Mouse (Mus musculus): ENCODE results near the gene Pa2g4.
"Not testable (repeated sequence)": the region's sequence is repeated elsewhere in the genome, so short reads cannot be mapped to it uniquely, and the experiment has no call there.

Pa2g4 gene

GRCm38 (mm10) chr10:128549682-128550057 lies 16.1 kb downstream of the Pa2g4 start:
- H3K36me3 ChIP-seq (ENCODE audit: control insufficient read depth, insufficient read depth, low read length, poor library complexity, severe bottlenecking); H3K27me3 ChIP-seq (ENCODE audit: control insufficient read depth, insufficient read depth, low read length, poor library complexity, severe bottlenecking): not testable (repeated sequence)
- peak; percentile 23 for DNase-seq (ENCODE audit: low read depth, low spot score)

GRCm38 (mm10) chr10:128548947-128549681 lies 16.7 kb downstream of the Pa2g4 start, which contains the start of gene Rpl41:
Gene Rpl41, minus strand, starts transcription at chr10:128549305.
- H3K36me3 ChIP-seq (ENCODE audit: control insufficient read depth, insufficient read depth, low read length, poor library complexity, severe bottlenecking): peaks cover 13% of the 10 kb centered on the region

GRCm38 (mm10) chr10:128548051-128548791 lies 17.6 kb downstream of the Pa2g4 start:
- not testable (repeated sequence) for H3K27me3 ChIP-seq (ENCODE audit: control insufficient read depth, insufficient read depth, low read length, poor library complexity, severe bottlenecking); DNase-seq (ENCODE audit: low read depth, low spot score)
- peaks cover 18% of the 10 kb centered on the region for H3K36me3 ChIP-seq (ENCODE audit: control insufficient read depth, insufficient read depth, low read length, poor library complexity, severe bottlenecking)

More at GRCm38 (mm10) chr10:128548947-128549681, 16.7 kb downstream of the Pa2g4 start, which contains the start of gene Rpl41:
- no peaks in the 10 kb centered on the region for H3K27me3 ChIP-seq (ENCODE audit: control insufficient read depth, insufficient read depth, low read length, poor library complexity, severe bottlenecking)
- DNase-seq (ENCODE audit: low read depth, low spot score): peak; percentile 98

- Histone ChIP-seq H3K36me3 (ENCODE audit: control insufficient read depth, insufficient read depth, low read length, poor library complexity, severe bottlenecking) (peaks cover 18% of the 10 kb centered on the region), H3K27me3 (ENCODE audit: control insufficient read depth, insufficient read depth, low read length, poor library complexity, severe bottlenecking) (no peaks in the 10 kb centered on the region)
- DNase-seq (ENCODE audit: low read depth, low spot score): peak; percentile 99
Measured at GRCm38 (mm10) chr10:128547361-128548032, 18.3 kb downstream of the Pa2g4 start, which contains the start of gene Zc3h10. Gene Zc3h10, minus strand, starts transcription at chr10:128547774.

GRCm38 (mm10) chr10:128546787-128547186 lies 19.0 kb downstream of the Pa2g4 start:
- DNase-seq (ENCODE audit: low read depth, low spot score): no peak
- H3K36me3 ChIP-seq (ENCODE audit: control insufficient read depth, insufficient read depth, low read length, poor library complexity, severe bottlenecking): peaks cover 18% of the 10 kb centered on the region

GRCm38 (mm10) chr10:128546361-128546760 lies 19.4 kb downstream of the Pa2g4 start:
- H3K27me3 ChIP-seq (ENCODE audit: control insufficient read depth, insufficient read depth, low read length, poor library complexity, severe bottlenecking): no peaks in the 10 kb centered on the region
- peak; percentile 64 for DNase-seq (ENCODE audit: low read depth, low spot score)

More at GRCm38 (mm10) chr10:128546787-128547186, 19.0 kb downstream of the Pa2g4 start:
- no peaks in the 10 kb centered on the region for H3K27me3 ChIP-seq (ENCODE audit: control insufficient read depth, insufficient read depth, low read length, poor library complexity, severe bottlenecking)

GRCm38 (mm10) chr10:128545570-128545898 lies 20.3 kb downstream of the Pa2g4 start:
- DNase-seq (ENCODE audit: low read depth, low spot score): no peak
- Histone ChIP-seq H3K27me3 (ENCODE audit: control insufficient read depth, insufficient read depth, low read length, poor library complexity, severe bottlenecking) (no peaks in the 10 kb centered on the region), H3K36me3 (ENCODE audit: control insufficient read depth, insufficient read depth, low read length, poor library complexity, severe bottlenecking) (peaks cover 18% of the 10 kb centered on the region)

More at GRCm38 (mm10) chr10:128546361-128546760, 19.4 kb downstream of the Pa2g4 start:
- H3K36me3 ChIP-seq (ENCODE audit: control insufficient read depth, insufficient read depth, low read length, poor library complexity, severe bottlenecking): peaks cover 18% of the 10 kb centered on the region

- no peak for DNase-seq (ENCODE audit: low read depth, low spot score)
- H3K36me3 ChIP-seq (ENCODE audit: control insufficient read depth, insufficient read depth, low read length, poor library complexity, severe bottlenecking): peaks cover 18% of the 10 kb centered on the region
Measured at GRCm38 (mm10) chr10:128544674-128545569, 20.9 kb downstream of the Pa2g4 start.

GRCm38 (mm10) chr10:128544151-128544657 lies 21.6 kb downstream of the Pa2g4 start:
- Histone ChIP-seq H3K36me3 (ENCODE audit: control insufficient read depth, insufficient read depth, low read length, poor library complexity, severe bottlenecking) (peaks cover 18% of the 10 kb centered on the region), H3K27me3 (ENCODE audit: control insufficient read depth, insufficient read depth, low read length, poor library complexity, severe bottlenecking) (no peaks in the 10 kb centered on the region)

More at GRCm38 (mm10) chr10:128544674-128545569, 20.9 kb downstream of the Pa2g4 start:
- H3K27me3 ChIP-seq (ENCODE audit: control insufficient read depth, insufficient read depth, low read length, poor library complexity, severe bottlenecking): no peaks in the 10 kb centered on the region

GRCm38 (mm10) chr10:128543100-128543499 lies 22.7 kb downstream of the Pa2g4 start:
- DNase-seq (ENCODE audit: low read depth, low spot score): no peak
- no peaks in the 10 kb centered on the region for H3K27me3 ChIP-seq (ENCODE audit: control insufficient read depth, insufficient read depth, low read length, poor library complexity, severe bottlenecking)
- peaks cover 18% of the 10 kb centered on the region for H3K36me3 ChIP-seq (ENCODE audit: control insufficient read depth, insufficient read depth, low read length, poor library complexity, severe bottlenecking)

More at GRCm38 (mm10) chr10:128544151-128544657, 21.6 kb downstream of the Pa2g4 start:
- DNase-seq (ENCODE audit: low read depth, low spot score): no peak

- DNase-seq (ENCODE audit: low read depth, low spot score): no peak
- Histone ChIP-seq H3K36me3 (ENCODE audit: control insufficient read depth, insufficient read depth, low read length, poor library complexity, severe bottlenecking) (no peaks in the 10 kb centered on the region; the same call in 1 of the 2 replicates), H3K27me3 (ENCODE audit: control insufficient read depth, insufficient read depth, low read length, poor library complexity, severe bottlenecking) (no peaks in the 10 kb centered on the region)
Measured at GRCm38 (mm10) chr10:128538340-128538870, 27.4 kb downstream of the Pa2g4 start.

GRCm38 (mm10) chr10:128536266-128536940 lies 29.4 kb downstream of the Pa2g4 start:
- peak; percentile 95 for DNase-seq (ENCODE audit: low read depth, low spot score)
- Histone ChIP-seq H3K36me3 (ENCODE audit: control insufficient read depth, insufficient read depth, low read length, poor library complexity, severe bottlenecking) (no peaks in the 10 kb centered on the region), H3K27me3 (ENCODE audit: control insufficient read depth, insufficient read depth, low read length, poor library complexity, severe bottlenecking) (no peaks in the 10 kb centered on the region)

GRCm38 (mm10) chr10:128535624-128536265 lies 30.0 kb downstream of the Pa2g4 start:
- no peaks in the 10 kb centered on the region for H3K27me3 ChIP-seq (ENCODE audit: control insufficient read depth, insufficient read depth, low read length, poor library complexity, severe bottlenecking)
- peak; percentile 80 for DNase-seq (ENCODE audit: low read depth, low spot score)

More at GRCm38 (mm10) chr10:128535624-128536265, 30.0 kb downstream of the Pa2g4 start:
- H3K36me3 ChIP-seq (ENCODE audit: control insufficient read depth, insufficient read depth, low read length, poor library complexity, severe bottlenecking): no peaks in the 10 kb centered on the region

Measured in splenic B cell, adult 2 months (primary cell).